Mouse (Mus musculus): ENCODE measurements around the gene Gsg1l.

Gene Gsg1l

GRCm38 (mm10) chr7:125871404-125872201, 210.6 kb downstream of the Gsg1l start:
- DNase-seq (ENCODE audit: low read depth, low spot score): peak; percentile 8

GRCm38 (mm10) chr7:125868570-125868969, 213.6 kb downstream of the Gsg1l start:
- no peak for DNase-seq (ENCODE audit: low read depth, low spot score)

- DNase-seq (ENCODE audit: low read depth, low spot score): no peak
Observed at GRCm38 (mm10) chr7:125865234-125865633, 217.0 kb downstream of the Gsg1l start.

GRCm38 (mm10) chr7:125864026-125864425, 218.2 kb downstream of the Gsg1l start:
- DNase-seq (ENCODE audit: low read depth, low spot score): no peak

- no peak for DNase-seq (ENCODE audit: low read depth, low spot score)
Observed at GRCm38 (mm10) chr7:125860421-125860820, 221.8 kb downstream of the Gsg1l start.

GRCm38 (mm10) chr7:125859564-125859963, 222.6 kb downstream of the Gsg1l start:
- DNase-seq (ENCODE audit: low read depth, low spot score): no peak

- no peak for DNase-seq (ENCODE audit: low read depth, low spot score)
Observed at GRCm38 (mm10) chr7:125847528-125847866, 234.7 kb downstream of the Gsg1l start.

GRCm38 (mm10) chr7:125846866-125847527, 235.2 kb downstream of the Gsg1l start:
- DNase-seq (ENCODE audit: low read depth, low spot score): no peak

GRCm38 (mm10) chr7:125845611-125846010, 236.6 kb downstream of the Gsg1l start:
- DNase-seq (ENCODE audit: low read depth, low spot score): no peak

GRCm38 (mm10) chr7:125838078-125838742, 244.0 kb downstream of the Gsg1l start:
- DNase-seq (ENCODE audit: low read depth, low spot score): no peak

GRCm38 (mm10) chr7:125833471-125833870, 248.7 kb downstream of the Gsg1l start:
- DNase-seq (ENCODE audit: low read depth, low spot score): no peak

- no peak for DNase-seq (ENCODE audit: low read depth, low spot score)
Observed at GRCm38 (mm10) chr7:125832767-125833166, 249.4 kb downstream of the Gsg1l start.

- DNase-seq (ENCODE audit: low read depth, low spot score): no peak
Observed at GRCm38 (mm10) chr7:125829121-125829666, 253.0 kb downstream of the Gsg1l start.

GRCm38 (mm10) chr7:125828561-125828960, 253.7 kb downstream of the Gsg1l start:
- DNase-seq (ENCODE audit: low read depth, low spot score): no peak
